Mouse (Mus musculus) small intestine, adult 2 months (tissue): Measurements from ENCODE around the gene Gstm2.

ENCODE experiments used
- CTCF ChIP-seq: fragments of 200-500 bp; IDR thresholded peaks from 2 replicates; pipeline ENCODE4 v1.5.1; 2012; ENCODE audit warnings: low read depth, mild to moderate bottlenecking, control low read depth, inconsistent platforms, low read length, moderate library complexity, mixed read lengths; ENCODE audit not compliant: insufficient replicate concordance, insufficient read length; ENCODE audit errors: extremely low read depth
- POLR2A ChIP-seq: fragments of 200-500 bp; IDR thresholded peaks from 2 replicates; pipeline ENCODE4 v1.6.1; 2012; ENCODE audit warnings: low read depth, mild to moderate bottlenecking, control low read depth, inconsistent platforms, low read length, moderate library complexity

DNA sequence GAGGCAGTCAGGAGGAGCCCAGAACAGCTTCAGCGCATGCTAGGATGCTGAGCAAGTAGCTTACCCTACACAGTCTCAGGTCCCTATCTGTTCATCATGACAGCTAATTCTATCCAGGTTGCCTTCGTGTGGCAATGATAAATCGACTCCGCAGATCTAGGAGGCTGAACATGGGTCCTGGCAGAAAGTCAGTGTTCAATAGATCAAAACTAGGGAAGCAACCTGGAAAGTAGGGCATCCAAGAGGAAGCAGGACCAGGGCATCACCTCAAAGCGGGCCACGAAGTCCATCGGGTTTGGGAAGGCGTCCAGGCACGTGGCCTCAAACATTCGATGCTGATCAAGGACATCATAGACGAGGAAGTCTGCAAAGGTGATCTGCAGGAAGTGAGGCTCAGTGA lies 35.7 kb downstream of the Gstm2 start:
- TF ChIP-seq CTCF = no peak
- TF ChIP-seq POLR2A = no peak
